Mouse (Mus musculus) embryonic fibroblast, embryonic 13.5 days (primary cell): ENCODE data around the gene Stox2.

Experiments
- CTCF ChIP-seq: IDR thresholded peaks from 2 replicates; pipeline ENCODE4 v1.5.1; 2011; ENCODE audit warnings: mild to moderate bottlenecking, control low read depth, low read length, moderate library complexity, borderline replicate concordance; ENCODE audit not compliant: insufficient read depth
- POLR2A ChIP-seq: IDR thresholded peaks from 2 replicates; pipeline ENCODE4 v1.6.1; 2011; ENCODE audit warnings: low read depth, mild to moderate bottlenecking, control low read depth, low read length, moderate library complexity

GRCm38 (mm10) chr8:47145258-47145657 is 300.9 kb downstream of the Stox2 start:
- TF ChIP-seq POLR2A (no peak), CTCF (no peak)
